Comparison of ENCODE assay signal across 16 mouse cellular contexts in genomic region chr3:65358841-65359240, GRCm38 (mm10).
"Had no signal": no experiment of that assay in that cellular context is flagged by ENCODE, and none has a peak within 500 bp of the region (broad histone marks: within the 10 kb centered on the region; RNA-seq: fewer than 3 reads in every experiment).

No protein-coding gene starts in this region.

- ATAC-seq: liver, postnatal 0 days; lung, postnatal 0 days; midbrain, embryonic 15.5 days had no signal

- DNase-seq: liver, postnatal 0 days; lung, adult 2 months; lung, postnatal 14 days; lung, postnatal 36 days; right cerebral cortex, postnatal 14 days; thymus, adult 18-20 months; thymus, postnatal 14 days; thymus, postnatal 4 days had no signal

- H3K4me3 ChIP-seq: liver, embryonic 15.5 days; lung, embryonic 15.5 days; megakaryocyte, embryonic 14.5 days; midbrain, embryonic 13.5 days; midbrain, embryonic 15.5 days; neural tube, embryonic 12.5 days had no signal

- H3K27ac ChIP-seq: liver, embryonic 15.5 days; lung, embryonic 15.5 days; macrophage; midbrain, embryonic 13.5 days; midbrain, embryonic 15.5 days; neural tube, embryonic 12.5 days had no signal

- H3K27me3 ChIP-seq: liver, embryonic 15.5 days; lung, embryonic 15.5 days; megakaryocyte, embryonic 14.5 days; midbrain, embryonic 13.5 days; midbrain, embryonic 15.5 days; neural tube, embryonic 12.5 days had no signal
